Mouse (Mus musculus) MEL (cell line): ENCODE results near the gene Klk9. TPM values are rescaled to one million over a fixed set of nuclear protein-coding genes. Genes with fewer than 3 reads are reported as not detected.

ENCODE experiments used
- DNase-seq: peaks from one replicate; pipeline ENCODE4 v3.0.0; 2011; ENCODE audit warnings: low read depth, low spot score
- H3K27ac ChIP-seq: 2 replicates; pipeline ENCODE4 v1.5.1; 2012; ENCODE audit warnings: low read depth, mild to moderate bottlenecking, control low read depth, low read length, moderate library complexity; ENCODE audit not compliant: control insufficient read depth
- H3K27me3 ChIP-seq, 2 experiments: fragments of 150-350 bp in 1 of 2; sonication (generic) in 1 of 2; 2 replicates each; pipeline ENCODE4 v1.6.1; 2012; ENCODE audit warnings: low read length in 2 of 2, mild to moderate bottlenecking in 2 of 2, improper control_type of control experiment in 1 of 2, moderate library complexity in 1 of 2; ENCODE audit not compliant: insufficient read depth in 2 of 2, control insufficient read depth in 1 of 2
- H3K36me3 ChIP-seq, 2 experiments: 2 replicates each; pipeline ENCODE4 v1.6.1; 2012 to 2014; ENCODE audit warnings: low read length in 2 of 2, improper control_type of control experiment in 1 of 2, inconsistent platforms in 1 of 2, mild to moderate bottlenecking in 1 of 2; ENCODE audit not compliant: insufficient read depth in 2 of 2, control insufficient read depth in 1 of 2
- H3K4me1 ChIP-seq, 2 experiments: fragments of 150-350 bp in 1 of 2; sonication (generic) in 1 of 2; 2 replicates each; pipeline ENCODE4 v1.6.1; 2012; ENCODE audit warnings: low read length in 2 of 2, improper control_type of control experiment in 1 of 2, mild to moderate bottlenecking in 1 of 2; ENCODE audit not compliant: insufficient read depth in 2 of 2, control insufficient read depth in 1 of 2
- H3K4me3 ChIP-seq, 2 experiments: fragments of 150-350 bp in 1 of 2; sonication (generic) in 1 of 2; 2 replicates each; pipeline ENCODE4 v1.5.1; 2012; ENCODE audit warnings: low read depth in 2 of 2, low read length in 2 of 2, mild to moderate bottlenecking in 2 of 2, moderate library complexity in 2 of 2, control low read depth in 1 of 2, improper control_type of control experiment in 1 of 2; ENCODE audit not compliant: control insufficient read depth in 1 of 2, insufficient read depth in 1 of 2
- H3K79me2 ChIP-seq: 2 replicates; pipeline ENCODE4 v1.6.1; 2012; ENCODE audit warnings: mild to moderate bottlenecking, low read length, moderate library complexity; ENCODE audit not compliant: control insufficient read depth, poor library complexity, insufficient read depth
- H3K9ac ChIP-seq: 2 replicates; pipeline ENCODE4 v1.6.1; 2012; ENCODE audit warnings: low read depth, mild to moderate bottlenecking, control low read depth, low read length, moderate library complexity; ENCODE audit not compliant: control insufficient read depth, poor library complexity, severe bottlenecking
- H3K9me3 ChIP-seq: fragments of 150-350 bp; sonication (generic); replicated peaks from 2 replicates; pipeline ENCODE4 v1.6.1; 2012; ENCODE audit warnings: mild to moderate bottlenecking, low read length, improper control_type of control experiment, moderate library complexity; ENCODE audit not compliant: insufficient read depth
- BHLHE40 ChIP-seq: IDR thresholded peaks from 2 replicates; pipeline ENCODE4 v1.6.1; 2012; ENCODE audit warnings: low read depth, mild to moderate bottlenecking, inconsistent platforms, low read length, improper control_type of control experiment, borderline replicate concordance
- CHD1 ChIP-seq: IDR thresholded peaks from 2 replicates; pipeline ENCODE4 v1.6.1; 2012; ENCODE audit warnings: low read depth, mild to moderate bottlenecking, inconsistent platforms, low read length, improper control_type of control experiment
- CTCF ChIP-seq, 3 experiments: IDR thresholded peaks in 2 of 3; conservative IDR thresholded peaks in 1 of 3; 2 replicates each; pipeline ENCODE4 v1.5.1; 2011 to 2012; ENCODE audit warnings: low read length in 3 of 3, low read depth in 2 of 3, mild to moderate bottlenecking in 2 of 3, improper control_type of control experiment in 1 of 3, inconsistent platforms in 1 of 3, mixed read lengths in 1 of 3, moderate library complexity in 1 of 3; ENCODE audit not compliant: control insufficient read depth in 1 of 3, insufficient read depth in 1 of 3, poor library complexity in 1 of 3, severe bottlenecking in 1 of 3
- EP300 ChIP-seq, 2 experiments: IDR thresholded peaks; 2 replicates each; pipeline ENCODE4 v1.6.1; 2011; ENCODE audit warnings: improper control_type of control experiment in 2 of 2, low read length in 2 of 2, low read depth in 1 of 2, mild to moderate bottlenecking in 1 of 2
- GATA1 ChIP-seq: IDR thresholded peaks from 2 replicates; pipeline ENCODE4 v1.6.1; 2011; ENCODE audit warnings: low read depth, low read length, improper control_type of control experiment
- HCFC1 ChIP-seq: IDR thresholded peaks from 2 replicates; pipeline ENCODE4 v1.6.1; 2012; ENCODE audit warnings: low read depth, mild to moderate bottlenecking, inconsistent platforms, low read length, improper control_type of control experiment, moderate library complexity
- KAT2A ChIP-seq: conservative IDR thresholded peaks from 2 replicates; pipeline ENCODE4 v1.6.1; 2012; ENCODE audit warnings: low read depth, low read length, improper control_type of control experiment, inconsistent platforms
- MAFK ChIP-seq: IDR thresholded peaks from 2 replicates; pipeline ENCODE4 v1.6.1; 2011; ENCODE audit warnings: low read depth, mild to moderate bottlenecking, low read length, improper control_type of control experiment, borderline replicate concordance
- MAX ChIP-seq: IDR thresholded peaks from 2 replicates; pipeline ENCODE4 v1.6.1; 2011; ENCODE audit warnings: low read length, improper control_type of control experiment
- MEF2A ChIP-seq: IDR thresholded peaks from 2 replicates; pipeline ENCODE4 v1.6.1; 2014; ENCODE audit warnings: low read depth, mild to moderate bottlenecking, inconsistent platforms, low read length, improper control_type of control experiment; ENCODE audit not compliant: poor library complexity, insufficient replicate concordance, severe bottlenecking; ENCODE audit errors: extremely low read depth
- MXI1 ChIP-seq: IDR thresholded peaks from 2 replicates; pipeline ENCODE4 v1.6.1; 2011; ENCODE audit warnings: mild to moderate bottlenecking, low read depth, low read length, improper control_type of control experiment
- MYB ChIP-seq: IDR thresholded peaks from 2 replicates; pipeline ENCODE4 v1.6.1; 2011; ENCODE audit warnings: mild to moderate bottlenecking, low read depth, low read length, improper control_type of control experiment
- MYC ChIP-seq: IDR thresholded peaks from 2 replicates; pipeline ENCODE4 v1.6.1; 2011; ENCODE audit warnings: low read depth, mild to moderate bottlenecking, low read length, improper control_type of control experiment, moderate library complexity
- NRF1 ChIP-seq: IDR thresholded peaks from 2 replicates; pipeline ENCODE4 v1.6.1; 2014; ENCODE audit warnings: low read depth, mild to moderate bottlenecking, inconsistent platforms, low read length, improper control_type of control experiment, moderate library complexity; ENCODE audit not compliant: poor library complexity, insufficient read depth, severe bottlenecking
- POLR2A ChIP-seq, 2 experiments: IDR thresholded peaks; 2 replicates each; pipeline ENCODE4 v1.6.1; 2011 to 2012; ENCODE audit warnings: low read length in 2 of 2, mild to moderate bottlenecking in 2 of 2, control low read depth in 1 of 2, improper control_type of control experiment in 1 of 2, low read depth in 1 of 2, moderate library complexity in 1 of 2; ENCODE audit not compliant: control insufficient read depth in 1 of 2, insufficient read depth in 1 of 2, poor library complexity in 1 of 2
- POLR2AphosphoS2 ChIP-seq: IDR thresholded peaks from 2 replicates; pipeline ENCODE4 v1.6.1; 2011; ENCODE audit warnings: low read length, improper control_type of control experiment
- POLR2AphosphoS5 ChIP-seq: IDR thresholded peaks from 2 replicates; pipeline ENCODE4 v1.6.1; 2012; ENCODE audit warnings: low read depth, borderline replicate concordance, mild to moderate bottlenecking, inconsistent platforms, low read length, moderate library complexity, mixed read lengths
- RAD21 ChIP-seq: IDR thresholded peaks from 2 replicates; pipeline ENCODE4 v1.6.1; 2011; ENCODE audit warnings: mild to moderate bottlenecking, low read depth, low read length, improper control_type of control experiment
- RCOR1 ChIP-seq: IDR thresholded peaks from 2 replicates; pipeline ENCODE4 v1.6.1; 2012; ENCODE audit warnings: low read depth, mild to moderate bottlenecking, inconsistent platforms, low read length, improper control_type of control experiment
- SIN3A ChIP-seq: IDR thresholded peaks from 2 replicates; pipeline ENCODE4 v1.6.1; 2012; ENCODE audit warnings: low read length, improper control_type of control experiment, inconsistent platforms
- TCF12 ChIP-seq: IDR thresholded peaks from 2 replicates; pipeline ENCODE4 v1.6.1; 2014; ENCODE audit warnings: low read depth, mild to moderate bottlenecking, inconsistent platforms, low read length, improper control_type of control experiment, moderate library complexity
- USF1 ChIP-seq: IDR thresholded peaks from 2 replicates; pipeline ENCODE4 v1.6.1; 2014; ENCODE audit warnings: low read depth, mild to moderate bottlenecking, inconsistent platforms, low read length, improper control_type of control experiment, moderate library complexity
- USF2 ChIP-seq, 2 experiments: IDR thresholded peaks; 2 replicates each; pipeline ENCODE4 v1.6.1; 2011 to 2012; ENCODE audit warnings: improper control_type of control experiment in 2 of 2, low read length in 2 of 2, borderline replicate concordance in 1 of 2, inconsistent platforms in 1 of 2, low read depth in 1 of 2, mild to moderate bottlenecking in 1 of 2; ENCODE audit not compliant: insufficient read depth in 1 of 2
- ZC3H11A ChIP-seq: IDR thresholded peaks from 2 replicates; pipeline ENCODE4 v1.6.1; 2012; ENCODE audit warnings: low read depth, mild to moderate bottlenecking, inconsistent platforms, low read length, improper control_type of control experiment
- ZKSCAN1 ChIP-seq: IDR thresholded peaks from 2 replicates; pipeline ENCODE4 v1.6.1; 2012; ENCODE audit warnings: low read depth, mild to moderate bottlenecking, inconsistent platforms, low read length, improper control_type of control experiment, moderate library complexity
- ZMIZ1 ChIP-seq: IDR thresholded peaks from 2 replicates; pipeline ENCODE4 v1.6.1; 2012; ENCODE audit warnings: low read depth, mild to moderate bottlenecking, inconsistent platforms, low read length, improper control_type of control experiment, moderate library complexity
- polyA plus RNA-seq, 2 experiments: library from polyadenylated mRNA; stranded (reverse) in 1 of 2; unstranded in 1 of 2; fragments of >175 nt in 1 of 2; fragments of >200 nt in 1 of 2; gene quantifications; 2 replicates each; pipeline versions ENCODE4 v1.2.1 to v1.2.4; 2012; ENCODE audit warnings: low replicate concordance in 2 of 2, low read depth in 1 of 2; ENCODE audit not compliant: insufficient read length in 2 of 2, insufficient read depth in 1 of 2, missing spikeins in 1 of 2
- total RNA-seq: library from RNA; depleted of rRNA; stranded (reverse); fragments of 300-350 nt; gene quantifications from 2 replicates; pipeline ENCODE4 v1.2.3, GENCODE M21; 2012

The Klk9 gene
- total and polyA plus RNA-seq, 3 experiments: not detected

DNA sequence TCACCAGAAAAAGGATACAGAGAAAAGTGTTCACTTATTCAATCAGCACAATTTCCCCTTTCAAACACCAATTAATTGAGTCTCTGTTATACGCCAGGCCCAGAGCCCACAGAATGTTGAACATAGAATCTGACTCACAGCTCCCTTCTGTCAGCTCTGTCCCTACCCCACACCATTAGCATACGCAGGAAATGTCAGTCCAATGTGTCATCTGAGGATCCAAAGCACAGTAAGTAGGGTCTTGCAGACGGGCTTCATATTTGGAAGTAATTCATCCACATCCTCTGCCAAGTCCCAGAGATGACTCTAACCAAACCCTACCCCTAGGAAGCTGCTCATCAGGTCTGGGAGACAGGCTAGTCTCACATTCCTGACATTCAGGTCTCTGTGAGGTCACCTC is 3.6 kb upstream of the Klk9 start:
- H3K4me1 ChIP-seq: no peaks in the 10 kb centered on the region
- no peak for DNase-seq
- H3K79me2 ChIP-seq: no peaks in the 10 kb centered on the region
- no peaks in the 10 kb centered on the region for H3K9me3 ChIP-seq
- H3K27ac ChIP-seq: no peak overlapping the region
- H3K36me3 ChIP-seq: no peaks in the 10 kb centered on the region
- no peak overlapping the region for H3K9ac ChIP-seq
- TF ChIP-seq KAT2A: no peak
- no peak for TF ChIP-seq BHLHE40
- no peak for TF ChIP-seq MXI1
- no peak for TF ChIP-seq POLR2AphosphoS2
- TF ChIP-seq MYC: no peak
- TF ChIP-seq ZKSCAN1: no peak
- no peak for TF ChIP-seq EP300 (IDR thresholded peaks at IDR 0.05; ENCODE audit: low read depth in 1 of 2, low read length in 2 of 2)
- no peak for TF ChIP-seq MEF2A
- TF ChIP-seq USF2 (IDR thresholded peaks at IDR 0.05; ENCODE audit: borderline replicate concordance in 1 of 2, insufficient read depth in 1 of 2, low read depth in 1 of 2, low read length in 2 of 2): no peak
- no peak for TF ChIP-seq GATA1
- TF ChIP-seq RAD21: no peak
- TF ChIP-seq CHD1: no peak
- no peak for TF ChIP-seq ZC3H11A
- TF ChIP-seq SIN3A: no peak
- no peak for TF ChIP-seq NRF1
- no peak for TF ChIP-seq USF1
- no peak for TF ChIP-seq MAX
- H3K4me3 ChIP-seq: no peak overlapping the region
- no peaks in the 10 kb centered on the region for H3K27me3 ChIP-seq

DNA sequence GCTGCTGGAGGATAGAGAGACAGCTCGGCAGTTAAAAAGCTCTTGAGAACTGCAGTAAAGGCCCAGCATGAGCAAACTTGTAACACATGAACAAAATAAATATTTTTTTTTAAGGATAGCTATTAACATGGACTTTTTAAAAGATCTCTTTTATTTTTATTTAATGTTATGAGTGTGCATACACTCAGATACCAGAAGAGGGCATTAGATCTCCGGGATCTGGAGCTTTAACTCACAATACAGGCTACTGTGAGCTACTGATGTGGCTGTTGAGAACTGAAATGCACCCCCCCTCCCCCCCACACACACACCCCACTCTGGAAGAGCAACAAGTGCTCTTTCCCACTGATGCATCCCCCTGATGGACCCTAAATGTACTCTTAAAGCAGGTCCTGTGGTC is 2.4 kb upstream of the Klk9 start:
- Histone ChIP-seq H3K27me3 (no peaks in the 10 kb centered on the region), H3K27ac (no peak overlapping the region), H3K9me3 (no peaks in the 10 kb centered on the region), H3K79me2 (no peaks in the 10 kb centered on the region), H3K36me3 (no peaks in the 10 kb centered on the region), H3K4me1 (no peaks in the 10 kb centered on the region), H3K9ac (no peak overlapping the region), H3K4me3 (no peak overlapping the region)
- TF ChIP-seq MXI1: no peak
- TF ChIP-seq MAFK: no peak
- no peak for TF ChIP-seq NRF1
- TF ChIP-seq POLR2AphosphoS2: no peak
- TF ChIP-seq USF1: no peak
- no peak for TF ChIP-seq TCF12
- no peak for TF ChIP-seq MYB
- no peak for TF ChIP-seq HCFC1
- no peak for TF ChIP-seq RCOR1
- TF ChIP-seq ZMIZ1: no peak
- TF ChIP-seq POLR2A (IDR thresholded peaks at IDR 0.05; ENCODE audit: control insufficient read depth in 1 of 2, insufficient read depth in 1 of 2, low read depth in 1 of 2, low read length in 2 of 2, poor library complexity in 1 of 2): no peak
- TF ChIP-seq KAT2A: no peak
- no peak for TF ChIP-seq RAD21
- no peak for TF ChIP-seq ZKSCAN1
- TF ChIP-seq BHLHE40: no peak
- no peak for TF ChIP-seq CTCF (IDR thresholded peaks at IDR 0.05 in 2 of 3, conservative IDR thresholded peaks at IDR 0.05 in 1 of 3; ENCODE audit: control insufficient read depth in 1 of 3, insufficient read depth in 1 of 3, low read depth in 2 of 3, low read length in 3 of 3, poor library complexity in 1 of 3, severe bottlenecking in 1 of 3)
- no peak for TF ChIP-seq ZC3H11A
- no peak for TF ChIP-seq POLR2AphosphoS5
- no peak for DNase-seq
